9 mouse cellular contexts compared by ENCODE assay signal in the genomic region with DNA sequence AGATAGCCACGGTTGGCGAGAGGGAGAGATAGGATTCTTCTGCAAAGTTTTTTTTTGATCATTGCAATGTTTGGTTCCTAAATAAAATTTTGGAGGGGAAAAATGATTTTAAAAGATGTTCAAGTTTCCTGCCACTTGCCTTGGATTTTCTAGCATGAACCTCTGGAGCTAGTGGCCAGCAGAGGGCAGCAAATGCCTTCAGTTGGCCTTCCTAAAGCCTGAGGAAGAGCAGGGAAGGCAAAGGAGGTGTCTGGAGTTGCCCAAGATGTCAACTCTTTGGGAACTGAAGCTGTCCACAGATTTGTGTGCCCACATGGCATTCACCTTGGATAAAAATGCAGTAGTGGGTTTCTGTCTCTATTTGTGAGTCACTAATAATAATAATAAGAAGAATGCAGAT. TPM values are rescaled to one million over a fixed set of nuclear protein-coding genes. Genes with fewer than 3 reads are reported as not detected.
DNase-seq lines count a peak whose midpoint lies in the region; ATAC-seq and TF ChIP-seq lines count a peak whose summit lies in the region.
"Had no signal": no experiment of that assay in that cellular context is flagged by ENCODE, and none has a peak within 500 bp of the region (broad histone marks: within the 10 kb centered on the region; RNA-seq: fewer than 3 reads in every experiment).

No protein-coding gene starts in this region.

- no peaks in the 10 kb centered on the region for H3K9me3 ChIP-seq in kidney, embryonic 14.5 days (ENCODE audit: control insufficient read depth, low read length)
- no peaks in the 10 kb centered on the region for H3K9me3 ChIP-seq in embryonic facial prominence, embryonic 10.5 days
- no peaks in the 10 kb centered on the region for H3K9me3 ChIP-seq in limb, embryonic 14.5 days (ENCODE audit: control insufficient read depth, low read length)
- H3K9me3 ChIP-seq: heart, embryonic 13.5 days had no signal

- no peak for ATAC-seq in kidney, embryonic 14.5 days (ENCODE audit: low FRiP score, low TSS enrichment)
- no peak for ATAC-seq in limb, embryonic 14.5 days (ENCODE audit: low FRiP score, low read depth)
- no peak for ATAC-seq in megakaryocyte-erythroid progenitor cell, adult 5-6 weeks (replicated peaks; ENCODE audit: low FRiP score, low TSS enrichment, poor library complexity, severe bottlenecking)

- H3K4me1 ChIP-seq in kidney, adult 2 months (ENCODE audit: control insufficient read depth, insufficient read depth, low read length), result 0 out of 2 replicates have a peak, but pooled peaks cover 3% of the 10 kb centered on the region
- no peaks in the 10 kb centered on the region for H3K4me1 ChIP-seq in kidney, embryonic 14.5 days (ENCODE audit: control insufficient read depth, insufficient read depth, low read length)
- no peaks in the 10 kb centered on the region for H3K4me1 ChIP-seq in embryonic facial prominence, embryonic 10.5 days
- no peaks in the 10 kb centered on the region for H3K4me1 ChIP-seq in limb, embryonic 14.5 days (ENCODE audit: control insufficient read depth, insufficient read depth, low read length)
- H3K4me1 ChIP-seq: heart, embryonic 13.5 days had no signal

- 8% methylated on average over 2 of the region's 2 CpGs for WGBS in kidney, adult 2 months
- WGBS in kidney, embryonic 14.5 days, result 13% methylated on average over 2 of the region's 2 CpGs
- 18% methylated on average over 2 of the region's 2 CpGs for WGBS in embryonic facial prominence, embryonic 10.5 days
- WGBS in limb, embryonic 14.5 days, result 16% methylated on average over 2 of the region's 2 CpGs

- DNase-seq in kidney, adult 2 months, result peak; percentile 75
- peak; percentile 85 for DNase-seq in adrenal gland, postnatal 14 days
- peak; percentile 79 for DNase-seq in embryonic facial prominence, embryonic 10.5 days (ENCODE audit: low spot score)
- peak; percentile 55 to 83 for DNase-seq in kidney, adult 8-10 months
- DNase-seq in limb, embryonic 14.5 days (ENCODE audit: low spot score), result peak; percentile 84
- DNase-seq in right cerebral cortex, adult 18-20 months, result peak; percentile 76

- H3K4me2 ChIP-seq in kidney, embryonic 14.5 days (replicated peaks; ENCODE audit: low read depth, low read length), result no peak overlapping the region
- H3K4me2 ChIP-seq in limb, embryonic 14.5 days (replicated peaks; ENCODE audit: low read depth, low read length, severe bottlenecking), result no peak overlapping the region
- H3K4me2 ChIP-seq: heart, embryonic 13.5 days had no signal

- no peak overlapping the region for H3K9ac ChIP-seq in kidney, embryonic 14.5 days (ENCODE audit: low read depth, low read length)
- H3K9ac ChIP-seq in limb, embryonic 14.5 days (ENCODE audit: low read depth, low read length, severe bottlenecking), result no peak overlapping the region
- H3K9ac ChIP-seq: heart, embryonic 13.5 days had no signal

- H3K4me3 ChIP-seq in kidney, adult 2 months (ENCODE audit: insufficient read depth, low read depth, low read length), result no peak overlapping the region
- no peak overlapping the region for H3K4me3 ChIP-seq in kidney, embryonic 14.5 days (ENCODE audit: low read length)
- H3K4me3 ChIP-seq in embryonic facial prominence, embryonic 10.5 days, result no peak overlapping the region
- H3K4me3 ChIP-seq in limb, embryonic 14.5 days (replicated peaks; ENCODE audit: low read length), result no peak overlapping the region
- H3K4me3 ChIP-seq: heart, embryonic 13.5 days had no signal

- H3K36me3 ChIP-seq in kidney, adult 2 months (ENCODE audit: control insufficient read depth, insufficient read depth, low read length), result no peaks in the 10 kb centered on the region
- H3K36me3 ChIP-seq in kidney, embryonic 14.5 days (ENCODE audit: control insufficient read depth, insufficient read depth, low read length), result no peaks in the 10 kb centered on the region
- H3K36me3 ChIP-seq in embryonic facial prominence, embryonic 10.5 days (replicated peaks), result no peaks in the 10 kb centered on the region
- no peaks in the 10 kb centered on the region for H3K36me3 ChIP-seq in limb, embryonic 14.5 days (ENCODE audit: control insufficient read depth, insufficient read depth, low read length)
- H3K36me3 ChIP-seq: heart, embryonic 13.5 days had no signal

- H3K27me3 ChIP-seq in kidney, adult 2 months (replicated peaks; ENCODE audit: control insufficient read depth, insufficient read depth, low read length), result no peaks in the 10 kb centered on the region
- peaks cover 9% of the 10 kb centered on the region; the same call in 1 of the 2 replicates for H3K27me3 ChIP-seq in kidney, embryonic 14.5 days (ENCODE audit: control insufficient read depth, insufficient read depth, low read length)
- H3K27me3 ChIP-seq in embryonic facial prominence, embryonic 10.5 days (replicated peaks; ENCODE audit: low read depth, poor library complexity, severe bottlenecking), result no peaks in the 10 kb centered on the region; the same call in 1 of the 2 replicates
- no peaks in the 10 kb centered on the region for H3K27me3 ChIP-seq in limb, embryonic 14.5 days (ENCODE audit: control insufficient read depth, insufficient read depth, low read length)

- TF ChIP-seq POLR2A in kidney, adult 2 months (IDR thresholded peaks at IDR 0.05; ENCODE audit: low read depth, low read length), result no peak
- TF ChIP-seq POLR2A in limb, embryonic 14.5 days (IDR thresholded peaks at IDR 0.05; ENCODE audit: borderline replicate concordance, extremely low read depth, insufficient read depth, insufficient read length), result no peak

- H3K27ac ChIP-seq in kidney, adult 2 months (ENCODE audit: insufficient read depth, low read depth, low read length), result no peak overlapping the region
- no peak overlapping the region for H3K27ac ChIP-seq in kidney, embryonic 14.5 days (ENCODE audit: low read depth, low read length)
- H3K27ac ChIP-seq in embryonic facial prominence, embryonic 10.5 days (replicated peaks), result no peak overlapping the region
- no peak overlapping the region for H3K27ac ChIP-seq in limb, embryonic 14.5 days (replicated peaks; ENCODE audit: low read depth, low read length)
- H3K27ac ChIP-seq: heart, embryonic 13.5 days had no signal

- peak; percentile 93 for TF ChIP-seq CTCF in kidney, adult 2 months (conservative IDR thresholded peaks at IDR 0.05; ENCODE audit: insufficient read depth, insufficient read length, low read depth, low read length)

RNA-seq across cellular contexts. Expression of gene Gm49425, which starts 2.7 kb away (rescaled TPM):
- not detected in 2 replicates for polyA plus RNA-seq in kidney, adult 2 months (2012; rRNA removed)
- not detected in 2 replicates for polyA plus RNA-seq in kidney, embryonic 14.5 days (2014; fragmentation: Nextera tagmentation; extraction: Ambion mirVana)
- total RNA-seq in adrenal gland, postnatal 14 days (2021), result not detected in 2 replicates
- not detected in 2 replicates for polyA plus RNA-seq in embryonic facial prominence, embryonic 10.5 days (2016; fragmentation: Nextera tagmentation; extraction: Ambion mirVana)
- 0.22 and 0.23 TPM in 2 replicates for polyA plus RNA-seq in limb, embryonic 14.5 days (2012; rRNA removed)
- polyA plus RNA-seq in limb, embryonic 14.5 days (2014; fragmentation: Nextera tagmentation; extraction: Ambion mirVana), result 0.30 and 0.45 TPM in 2 replicates
- total RNA-seq in megakaryocyte-erythroid progenitor cell, adult 5-6 weeks (2014; fragmentation: Nextera tagmentation), result not detected in 2 replicates
- total RNA-seq in megakaryocyte-erythroid progenitor cell, adult 5-6 weeks (2017), result not detected in 2 replicates
- polyA plus RNA-seq: heart, embryonic 13.5 days had no signal

RNA-seq across cellular contexts. Expression of gene Krt84, which starts 12.8 kb away (rescaled TPM):
- polyA plus RNA-seq in kidney, adult 2 months (2012; rRNA removed), result not detected in 2 replicates
- not detected in 2 replicates for polyA plus RNA-seq in kidney, embryonic 14.5 days (2014; fragmentation: Nextera tagmentation; extraction: Ambion mirVana)
- not detected in 2 replicates for total RNA-seq in adrenal gland, postnatal 14 days (2021)
- polyA plus RNA-seq in embryonic facial prominence, embryonic 10.5 days (2016; fragmentation: Nextera tagmentation; extraction: Ambion mirVana), result not detected in 2 replicates
- 0.92 and 1.8 TPM in 2 replicates for polyA plus RNA-seq in limb, embryonic 14.5 days (2012; rRNA removed)
- 4.8 and 8.1 TPM in 2 replicates for polyA plus RNA-seq in limb, embryonic 14.5 days (2014; fragmentation: Nextera tagmentation; extraction: Ambion mirVana)
- not detected in 2 replicates for total RNA-seq in megakaryocyte-erythroid progenitor cell, adult 5-6 weeks (2014; fragmentation: Nextera tagmentation)
- not detected in 2 replicates for total RNA-seq in megakaryocyte-erythroid progenitor cell, adult 5-6 weeks (2017)
- polyA plus RNA-seq: heart, embryonic 13.5 days had no signal

RNA-seq across cellular contexts. Expression of gene Krt83, which starts 28.5 kb away (rescaled TPM):
- polyA plus RNA-seq in kidney, adult 2 months (2012; rRNA removed), result 0.08 TPM in 1 of 2 replicates, not detected in the other
- polyA plus RNA-seq in kidney, embryonic 14.5 days (2014; fragmentation: Nextera tagmentation; extraction: Ambion mirVana), result not detected in 2 replicates
- total RNA-seq in adrenal gland, postnatal 14 days (2021), result not detected in 2 replicates
- not detected in 2 replicates for polyA plus RNA-seq in embryonic facial prominence, embryonic 10.5 days (2016; fragmentation: Nextera tagmentation; extraction: Ambion mirVana)
- 0.06 TPM in 1 of 2 replicates, not detected in the other for polyA plus RNA-seq in limb, embryonic 14.5 days (2012; rRNA removed)
- not detected in 2 replicates for polyA plus RNA-seq in limb, embryonic 14.5 days (2014; fragmentation: Nextera tagmentation; extraction: Ambion mirVana)
- total RNA-seq in megakaryocyte-erythroid progenitor cell, adult 5-6 weeks (2014; fragmentation: Nextera tagmentation), result not detected in 2 replicates
- not detected in 2 replicates for total RNA-seq in megakaryocyte-erythroid progenitor cell, adult 5-6 weeks (2017)
- polyA plus RNA-seq: heart, embryonic 13.5 days had no signal

RNA-seq across cellular contexts. Expression of gene Krt82, which starts 30.7 kb away (rescaled TPM):
- not detected in 2 replicates for polyA plus RNA-seq in kidney, adult 2 months (2012; rRNA removed)
- not detected in 2 replicates for polyA plus RNA-seq in kidney, embryonic 14.5 days (2014; fragmentation: Nextera tagmentation; extraction: Ambion mirVana)
- total RNA-seq in adrenal gland, postnatal 14 days (2021), result not detected in 2 replicates
- polyA plus RNA-seq in embryonic facial prominence, embryonic 10.5 days (2016; fragmentation: Nextera tagmentation; extraction: Ambion mirVana), result not detected in 2 replicates
- not detected in 2 replicates for polyA plus RNA-seq in limb, embryonic 14.5 days (2012; rRNA removed)
- polyA plus RNA-seq in limb, embryonic 14.5 days (2014; fragmentation: Nextera tagmentation; extraction: Ambion mirVana), result not detected in 2 replicates
- not detected in 2 replicates for total RNA-seq in megakaryocyte-erythroid progenitor cell, adult 5-6 weeks (2014; fragmentation: Nextera tagmentation)
- not detected in 2 replicates for total RNA-seq in megakaryocyte-erythroid progenitor cell, adult 5-6 weeks (2017)
- polyA plus RNA-seq: heart, embryonic 13.5 days had no signal

RNA-seq across cellular contexts. Expression of gene Krt90, which starts 43.0 kb away (rescaled TPM):
- not detected in 2 replicates for polyA plus RNA-seq in kidney, adult 2 months (2012; rRNA removed)
- polyA plus RNA-seq in kidney, embryonic 14.5 days (2014; fragmentation: Nextera tagmentation; extraction: Ambion mirVana), result 0.17 and 0.22 TPM in 2 replicates
- not detected in 2 replicates for total RNA-seq in adrenal gland, postnatal 14 days (2021)
- polyA plus RNA-seq in embryonic facial prominence, embryonic 10.5 days (2016; fragmentation: Nextera tagmentation; extraction: Ambion mirVana), result 0.24 and 0.50 TPM in 2 replicates
- polyA plus RNA-seq in limb, embryonic 14.5 days (2012; rRNA removed), result 0.06 and 0.08 TPM in 2 replicates
- polyA plus RNA-seq in limb, embryonic 14.5 days (2014; fragmentation: Nextera tagmentation; extraction: Ambion mirVana), result 0.07 and 0.10 TPM in 2 replicates
- total RNA-seq in megakaryocyte-erythroid progenitor cell, adult 5-6 weeks (2014; fragmentation: Nextera tagmentation), result not detected in 2 replicates
- total RNA-seq in megakaryocyte-erythroid progenitor cell, adult 5-6 weeks (2017), result not detected in 2 replicates
- polyA plus RNA-seq: heart, embryonic 13.5 days had no signal
